Mouse (Mus musculus) adrenal gland, adult 18-20 months (tissue): Measurements from ENCODE around the gene Gpsm2. TPM values are rescaled to one million over a fixed set of nuclear protein-coding genes. Genes with fewer than 3 reads are reported as not detected.
"Not testable (repeated sequence)": the region's sequence is repeated elsewhere in the genome, so short reads cannot be mapped to it uniquely, and the experiment has no call there.

ENCODE experiments used
- DNase-seq, 2 experiments: peaks; one replicate each; pipeline ENCODE4 v3.0.0; 2021 to 2022; ENCODE audit warnings: low spot score in 2 of 2
- total RNA-seq, 2 experiments: library from RNA; stranded (reverse); gene quantifications; 1 replicate in 1 of 2; 2 replicates in 1 of 2; pipeline ENCODE4 v1.2.3; 2021

Gpsm2 gene
- total RNA-seq, 2 experiments from 2014 or later = 1.1 to 2.8 TPM

GRCm38 (mm10) chr3:108727776-108728175 lies 5.7 kb upstream of the Gpsm2 start:
- DNase-seq = no peak

- no peak for DNase-seq
These were observed 5.2 kb upstream of the Gpsm2 start for GRCm38 (mm10) chr3:108727344-108727743.

GRCm38 (mm10) chr3:108726413-108726812 lies 4.3 kb upstream of the Gpsm2 start:
- no peak for DNase-seq

GRCm38 (mm10) chr3:108721076-108721991 lies 775 bp downstream of the Gpsm2 start:
- peak; percentile 31 to 37 for DNase-seq

- DNase-seq = no peak
These were observed 2.3 kb downstream of the Gpsm2 start for GRCm38 (mm10) chr3:108719761-108720160.

- no peak for DNase-seq
These were observed 2.8 kb downstream of the Gpsm2 start for GRCm38 (mm10) chr3:108719357-108719756.

- DNase-seq = no peak
These were observed 4.1 kb downstream of the Gpsm2 start for GRCm38 (mm10) chr3:108717896-108718502.

GRCm38 (mm10) chr3:108714837-108715236 lies 7.3 kb downstream of the Gpsm2 start:
- no peak for DNase-seq

GRCm38 (mm10) chr3:108713065-108713675 lies 8.9 kb downstream of the Gpsm2 start:
- DNase-seq = no peak

- no peak for DNase-seq
These were observed 10.8 kb downstream of the Gpsm2 start for GRCm38 (mm10) chr3:108711296-108711695.

GRCm38 (mm10) chr3:108702789-108703188 lies 19.3 kb downstream of the Gpsm2 start:
- DNase-seq = no peak

GRCm38 (mm10) chr3:108701256-108701655 lies 20.9 kb downstream of the Gpsm2 start:
- DNase-seq = no peak

GRCm38 (mm10) chr3:108699786-108700185 lies 22.3 kb downstream of the Gpsm2 start:
- DNase-seq = no peak

GRCm38 (mm10) chr3:108698662-108699061 lies 23.4 kb downstream of the Gpsm2 start:
- no peak for DNase-seq

GRCm38 (mm10) chr3:108694321-108694720 lies 27.8 kb downstream of the Gpsm2 start:
- no peak for DNase-seq

GRCm38 (mm10) chr3:108689979-108690378 lies 32.1 kb downstream of the Gpsm2 start:
- no peak for DNase-seq

GRCm38 (mm10) chr3:108689446-108689845 lies 32.7 kb downstream of the Gpsm2 start:
- DNase-seq = no peak

- no peak for DNase-seq
These were observed 33.1 kb downstream of the Gpsm2 start for GRCm38 (mm10) chr3:108689015-108689441.

GRCm38 (mm10) chr3:108685701-108686100 lies 36.4 kb downstream of the Gpsm2 start:
- DNase-seq = no peak

GRCm38 (mm10) chr3:108683597-108683996 lies 38.5 kb downstream of the Gpsm2 start:
- not testable (repeated sequence) for DNase-seq

- no peak for DNase-seq
These were observed 41.1 kb downstream of the Gpsm2 start for GRCm38 (mm10) chr3:108681004-108681403.

- no peak for DNase-seq
These were observed 45.5 kb downstream of the Gpsm2 start for GRCm38 (mm10) chr3:108676616-108677015.
